Mouse (Mus musculus): ENCODE results near the gene Gja10. TPM values are rescaled to one million over a fixed set of nuclear protein-coding genes. Genes with fewer than 3 reads are reported as not detected.

Gja10 gene
- not detected for total RNA-seq (2023)

GRCm38 (mm10) chr4:32602660-32603059 is at the start of gene Gja10:
TSS of gene Gja10 (minus strand) at chr4:32602760.

GRCm38 (mm10) chr4:32615034-32615881 is 12.7 kb upstream of the Gja10 start, which contains the start of gene Casp8ap2:
TSS of gene Casp8ap2 (plus strand) at chr4:32615451.

Other genes starting within 250 kb of the Gja10 start
- gene Casp8ap2, start 12.7 kb upstream of the Gja10 start, total RNA-seq (2023): 25.3 TPM
- gene Mdn1, start 54.4 kb upstream of the Gja10 start, total RNA-seq (2023): 118 TPM
- 21.4 TPM for gene Lyrm2, start 197.5 kb upstream of the Gja10 start, total RNA-seq (2023)

All from CD4-positive naive resting alpha-beta T cell, adult 76 days (primary cell).